Mouse (Mus musculus) gastrocnemius, postnatal 36 days (tissue): ENCODE data around the gene Trim34b. TPM values are rescaled to one million over a fixed set of nuclear protein-coding genes. Genes with fewer than 3 reads are reported as not detected.

Source experiments
- total RNA-seq, 2 experiments: library from RNA; stranded (reverse); gene quantifications; 2 replicates each; pipeline ENCODE4 v1.2.3; 2021

Gene Trim34b
- total RNA-seq, 2 experiments from 2014 or later: 0.39 TPM; not detected in 1

Other genes starting within 250 kb of the Trim34b start
- not detected for gene Olfr645, start 244.0 kb upstream of the Trim34b start, total RNA-seq
- gene Olfr646, start 224.6 kb upstream of the Trim34b start, total RNA-seq: not detected
- gene Ubqln5, start 199.6 kb upstream of the Trim34b start, total RNA-seq: not detected
- not detected for gene Olfr643, start 192.1 kb upstream of the Trim34b start, total RNA-seq
- gene Ubqln3, start 186.2 kb upstream of the Trim34b start, total RNA-seq: not detected
- not detected for gene Ubqlnl, start 178.9 kb upstream of the Trim34b start, total RNA-seq
- gene Olfm5, start 164.6 kb upstream of the Trim34b start, total RNA-seq: not detected
- not detected for gene Olfr648, start 146.1 kb upstream of the Trim34b start, total RNA-seq
- gene Olfr649, start 133.5 kb upstream of the Trim34b start, total RNA-seq: not detected
- under 1 TPM in 1 of 2 experiments, not detected in 1; 0.20 TPM for gene Trim6, start 110.7 kb upstream of the Trim34b start, total RNA-seq
- 1 to 10 TPM in 1 of 2 experiments, under 1 TPM in 1; 0.67 to 1.4 TPM for gene Trim34a, start 85.0 kb upstream of the Trim34b start, total RNA-seq
- gene Trim5, start 41.4 kb upstream of the Trim34b start, total RNA-seq: under 1 TPM; 0.62 to 0.66 TPM
- 1 to 10 TPM; 2.3 to 2.4 TPM for gene Trim12a, start 14.0 kb upstream of the Trim34b start, total RNA-seq
- gene Trim12c, start 23.9 kb downstream of the Trim34b start, total RNA-seq: 1 to 10 TPM; 1.8 to 2.0 TPM
- gene Trim30b, start 40.4 kb downstream of the Trim34b start, total RNA-seq: not detected
- not detected for gene Trim30c, start 71.4 kb downstream of the Trim34b start, total RNA-seq
- 1 to 10 TPM in 1 of 2 experiments, under 1 TPM in 1; 0.77 to 1.2 TPM for gene Trim30a, start 135.7 kb downstream of the Trim34b start, total RNA-seq
- under 1 TPM; 0.20 to 0.30 TPM for gene Trim30d, start 178.4 kb downstream of the Trim34b start, total RNA-seq
- not detected for gene Olfr651, start 220.7 kb downstream of the Trim34b start, total RNA-seq
- not detected for gene Olfr652, start 231.4 kb downstream of the Trim34b start, total RNA-seq
- not detected for gene Olfr653, start 247.8 kb downstream of the Trim34b start, total RNA-seq